Mouse (Mus musculus) spleen, adult 2 months (tissue): ENCODE data around the gene Chrna5. TPM values are rescaled to one million over a fixed set of nuclear protein-coding genes. Genes with fewer than 3 reads are reported as not detected.
A peak's percentile ranks its signal among the peaks of the same experiment; 100 is the strongest.
"Not testable (repeated sequence)": the region's sequence is repeated elsewhere in the genome, so short reads cannot be mapped to it uniquely, and the experiment has no call there.

ENCODE experiments used
- DNase-seq, 2 experiments: peaks; one replicate each; pipeline versions ENCODE4 v3.0.0 to v3.0.0-alpha.2; 2012 to 2021; ENCODE audit warnings: low spot score in 2 of 2, low read depth in 1 of 2
- H3K27ac ChIP-seq: fragments of 200-500 bp; 2 replicates; pipeline ENCODE4 v1.5.1; 2012; ENCODE audit warnings: low read length, inconsistent platforms; ENCODE audit not compliant: insufficient read depth
- H3K27me3 ChIP-seq: fragments of 200-500 bp; 2 replicates; pipeline ENCODE4 v1.6.1; 2012; ENCODE audit warnings: mild to moderate bottlenecking, moderate library complexity, low read length, inconsistent platforms; ENCODE audit not compliant: control insufficient read depth, insufficient read depth
- H3K36me3 ChIP-seq: fragments of 200-500 bp; 2 replicates; pipeline ENCODE4 v1.6.1; 2012; ENCODE audit warnings: mild to moderate bottlenecking, low read length, inconsistent platforms; ENCODE audit not compliant: control insufficient read depth, insufficient read depth
- H3K4me1 ChIP-seq: fragments of 200-500 bp; 2 replicates; pipeline ENCODE4 v1.6.1; 2011; ENCODE audit warnings: inconsistent platforms; ENCODE audit not compliant: control insufficient read depth, insufficient read depth, insufficient read length
- H3K4me3 ChIP-seq: fragments of 200-500 bp; 2 replicates; pipeline ENCODE4 v1.5.1; 2011; ENCODE audit warnings: mild to moderate bottlenecking, inconsistent platforms; ENCODE audit not compliant: insufficient read depth, insufficient read length; ENCODE audit errors: extremely low read depth
- CTCF ChIP-seq: fragments of 200-500 bp; IDR thresholded peaks from 2 replicates; pipeline ENCODE4 v1.5.1; 2011; ENCODE audit warnings: mild to moderate bottlenecking, inconsistent platforms; ENCODE audit not compliant: insufficient read depth, insufficient read length, insufficient replicate concordance; ENCODE audit errors: extremely low read depth
- POLR2A ChIP-seq: fragments of 200-500 bp; IDR thresholded peaks from 2 replicates; pipeline ENCODE4 v1.6.1; 2011; ENCODE audit warnings: low read depth, low read length, inconsistent platforms
- WGBS: fragments of 180-500 bp; shearing (Covaris S2); methylation state at CpG from one replicate; pipeline ENCODE4 v1.1.7; 2018; 5-methylcytosine and 5-hydroxymethylcytosine counted together
- polyA plus RNA-seq: library from polyadenylated mRNA; depleted of rRNA; stranded (reverse); fragments of >200 nt; gene quantifications from 2 replicates; pipeline ENCODE4 v1.2.3, GENCODE M21; 2012; rRNA removed

The Chrna5 gene
- not detected in 2 replicates for polyA plus RNA-seq

GRCm38 (mm10) chr9:54980674-54981073 is at the start of gene Chrna5:
Gene Chrna5, plus strand, starts transcription at chr9:54980880.
- Histone ChIP-seq H3K4me1 (peaks cover 3% of the 10 kb centered on the region; the same call in 1 of the 2 replicates), H3K27ac (no peak within 1 kb of the TSS), H3K36me3 (no peaks in the 10 kb centered on the region), H3K27me3 (peaks cover 14% of the 10 kb centered on the region), H3K4me3 (peak within 1 kb of the TSS; percentile 54; the same call in 1 of the 2 replicates)
- TF ChIP-seq CTCF (no peak), POLR2A (no peak)
- 80% methylated on average over 8 of the region's 8 CpGs for WGBS
- no peak for DNase-seq

GRCm38 (mm10) chr9:54931765-54932164 is 48.9 kb upstream of the Chrna5 start:
- TF ChIP-seq POLR2A (no peak), CTCF (no peak)
- no peak for DNase-seq
- H3K36me3 ChIP-seq = no peaks in the 10 kb centered on the region
- H3K4me3 ChIP-seq = no peak overlapping the region
- no peaks in the 10 kb centered on the region for H3K4me1 ChIP-seq
- 28% methylated on average over 1 of the region's 1 CpGs for WGBS
- H3K27me3 ChIP-seq = no peaks in the 10 kb centered on the region
- no peak overlapping the region for H3K27ac ChIP-seq

GRCm38 (mm10) chr9:54932379-54932778 is 48.3 kb upstream of the Chrna5 start:
- Histone ChIP-seq H3K4me3 (no peak overlapping the region), H3K4me1 (no peaks in the 10 kb centered on the region), H3K36me3 (no peaks in the 10 kb centered on the region), H3K27me3 (no peaks in the 10 kb centered on the region), H3K27ac (no peak overlapping the region)
- TF ChIP-seq POLR2A = no peak
- WGBS = 89% methylated on average over 2 of the region's 2 CpGs
- DNase-seq = no peak

GRCm38 (mm10) chr9:54942071-54942470 is 38.6 kb upstream of the Chrna5 start:
- 95% methylated on average over 4 of the region's 4 CpGs for WGBS
- H3K27ac ChIP-seq = no peak overlapping the region
- no peak for DNase-seq

GRCm38 (mm10) chr9:54944467-54944866 is 36.2 kb upstream of the Chrna5 start:
- H3K27me3 ChIP-seq = no peaks in the 10 kb centered on the region
- DNase-seq = no peak

More at GRCm38 (mm10) chr9:54942071-54942470, 38.6 kb upstream of the Chrna5 start:
- Histone ChIP-seq H3K4me3 (no peak overlapping the region), H3K4me1 (no peaks in the 10 kb centered on the region), H3K36me3 (no peaks in the 10 kb centered on the region), H3K27me3 (no peaks in the 10 kb centered on the region)
- TF ChIP-seq POLR2A (no peak), CTCF (no peak)

GRCm38 (mm10) chr9:54946256-54946655 is 34.4 kb upstream of the Chrna5 start:
- Histone ChIP-seq H3K27ac (no peak overlapping the region), H3K27me3 (no peaks in the 10 kb centered on the region), H3K36me3 (no peaks in the 10 kb centered on the region), H3K4me3 (no peak overlapping the region), H3K4me1 (no peaks in the 10 kb centered on the region)
- TF ChIP-seq CTCF = no peak
- no peak for TF ChIP-seq POLR2A
- DNase-seq = no peak
- 83% methylated on average over 16 of the region's 16 CpGs for WGBS

More at GRCm38 (mm10) chr9:54944467-54944866, 36.2 kb upstream of the Chrna5 start:
- Histone ChIP-seq H3K36me3 (no peaks in the 10 kb centered on the region), H3K4me3 (no peak overlapping the region), H3K27ac (no peak overlapping the region), H3K4me1 (no peaks in the 10 kb centered on the region)
- no peak for TF ChIP-seq CTCF
- TF ChIP-seq POLR2A = no peak
- WGBS = 76% methylated on average over 2 of the region's 2 CpGs

GRCm38 (mm10) chr9:54949465-54949864 is 31.2 kb upstream of the Chrna5 start:
- no peak for TF ChIP-seq POLR2A
- TF ChIP-seq CTCF = no peak
- 0 out of 2 replicates have a peak, but pooled peaks cover 2% of the 10 kb centered on the region for H3K4me1 ChIP-seq
- no peaks in the 10 kb centered on the region for H3K27me3 ChIP-seq
- DNase-seq = no peak
- H3K27ac ChIP-seq = no peak overlapping the region
- peaks cover 12% of the 10 kb centered on the region for H3K36me3 ChIP-seq
- H3K4me3 ChIP-seq = no peak overlapping the region

GRCm38 (mm10) chr9:54950162-54950561 is 30.5 kb upstream of the Chrna5 start:
- 29% methylated on average over 8 of the region's 8 CpGs for WGBS
- Histone ChIP-seq H3K36me3 (peaks cover 15% of the 10 kb centered on the region), H3K4me3 (peak overlapping the region; percentile 57)
- H3K4me1 ChIP-seq, H3K27me3 ChIP-seq, H3K27ac ChIP-seq, DNase-seq: not testable (repeated sequence)
